Mouse (Mus musculus) heart, embryonic 13.5 days (tissue): Measurements from ENCODE around the gene Smu1. TPM values are rescaled to one million over a fixed set of nuclear protein-coding genes. Genes with fewer than 3 reads are reported as not detected.

Source experiments
- ATAC-seq: fragments of 200-750 bp; cut with Nextera tagmentation; 2 replicates; pipeline ENCODE4 v1.8.0; 2017; ENCODE audit warnings: moderate TSS enrichment; ENCODE audit not compliant: insufficient number of reproducible peaks, low FRiP score, low TSS enrichment; ENCODE audit errors: extremely low read depth
- H3K27ac ChIP-seq: fragments of 300-500 bp; sonication (generic); replicated peaks from 2 replicates; pipeline ENCODE4 v1.5.1; 2015; ENCODE audit warnings: moderate library complexity, mild to moderate bottlenecking, inconsistent platforms
- H3K27me3 ChIP-seq: fragments of 300-500 bp; sonication (generic); replicated peaks from 2 replicates; pipeline ENCODE4 v1.6.1; 2015; ENCODE audit warnings: mild to moderate bottlenecking, inconsistent platforms
- H3K36me3 ChIP-seq: fragments of 300-500 bp; sonication (generic); 2 replicates; pipeline ENCODE4 v1.6.1; 2015; ENCODE audit warnings: mild to moderate bottlenecking, inconsistent platforms
- H3K4me1 ChIP-seq: fragments of 300-500 bp; sonication (generic); 2 replicates; pipeline ENCODE4 v1.6.1; 2015; ENCODE audit warnings: inconsistent platforms
- H3K4me2 ChIP-seq: fragments of 300-500 bp; sonication (generic); 2 replicates; pipeline ENCODE4 v1.6.1; 2015; ENCODE audit warnings: inconsistent platforms, mild to moderate bottlenecking, moderate library complexity
- H3K4me3 ChIP-seq: fragments of 300-500 bp; sonication (generic); 2 replicates; pipeline ENCODE4 v1.5.1; 2015; ENCODE audit warnings: moderate library complexity, mild to moderate bottlenecking, inconsistent platforms
- H3K9ac ChIP-seq: fragments of 300-500 bp; sonication (generic); 2 replicates; pipeline ENCODE4 v1.6.1; 2015; ENCODE audit warnings: inconsistent platforms, mild to moderate bottlenecking, moderate library complexity
- H3K9me3 ChIP-seq: fragments of 300-500 bp; sonication (generic); 2 replicates; pipeline ENCODE4 v1.6.1; 2016; ENCODE audit warnings: inconsistent platforms
- WGBS: fragments of 180-500 bp; shearing (Covaris S2); methylation state at CpG from one replicate; pipeline ENCODE4 v1.1.7; 2015; ENCODE audit warnings: mixed read lengths; 5-methylcytosine and 5-hydroxymethylcytosine counted together
- polyA plus RNA-seq: library from polyadenylated mRNA; unstranded; fragments of >200 nt; fragmentation: Nextera tagmentation; extraction: Ambion mirVana; gene quantifications from 2 replicates; pipeline ENCODE4 v1.2.1, GENCODE M21; 2015

Gene Smu1
- polyA plus RNA-seq, 1 experiment from 2014 or later, result 95.7 TPM

GRCm38 (mm10) chr4:40785620-40786166 is 28.0 kb upstream of the Smu1 start:
- Histone ChIP-seq H3K27me3 (no peaks in the 10 kb centered on the region), H3K4me2 (no peak overlapping the region), H3K36me3 (no peaks in the 10 kb centered on the region), H3K4me1 (peaks cover 21% of the 10 kb centered on the region), H3K9me3 (no peaks in the 10 kb centered on the region), H3K9ac (no peak overlapping the region), H3K4me3 (no peak overlapping the region), H3K27ac (no peak overlapping the region)
- no peak for ATAC-seq
- 67% methylated on average over 9 of the region's 9 CpGs for WGBS

- no peak; the same call in 1 of the 2 replicates for ATAC-seq
- H3K4me1 ChIP-seq, result peaks cover 22% of the 10 kb centered on the region
- no peaks in the 10 kb centered on the region for H3K27me3 ChIP-seq
- no peaks in the 10 kb centered on the region for H3K9me3 ChIP-seq
- H3K4me2 ChIP-seq, result no peak overlapping the region
- H3K36me3 ChIP-seq, result no peaks in the 10 kb centered on the region
- peak overlapping the region; percentile 39; the same call in 1 of the 2 replicates for H3K27ac ChIP-seq
- WGBS, result 57% methylated on average over 10 of the region's 10 CpGs
- no peak overlapping the region for H3K9ac ChIP-seq
- H3K4me3 ChIP-seq, result no peak overlapping the region
Measured at GRCm38 (mm10) chr4:40784556-40785169, 26.9 kb upstream of the Smu1 start.

GRCm38 (mm10) chr4:40783049-40783448 is 25.3 kb upstream of the Smu1 start:
- Histone ChIP-seq H3K4me3 (no peak overlapping the region), H3K27me3 (no peaks in the 10 kb centered on the region), H3K27ac (no peak overlapping the region), H3K36me3 (no peaks in the 10 kb centered on the region), H3K4me1 (peaks cover 22% of the 10 kb centered on the region), H3K9ac (no peak overlapping the region), H3K4me2 (no peak overlapping the region), H3K9me3 (no peaks in the 10 kb centered on the region)
- WGBS, result 92% methylated on average over 4 of the region's 4 CpGs
- ATAC-seq, result no peak

GRCm38 (mm10) chr4:40781797-40782495 is 24.2 kb upstream of the Smu1 start:
- Histone ChIP-seq H3K4me2 (0 out of 2 replicates have a peak overlapping the region, but pooled peaks have one; percentile 5), H3K27me3 (no peaks in the 10 kb centered on the region), H3K9ac (no peak overlapping the region), H3K4me3 (no peak overlapping the region), H3K9me3 (no peaks in the 10 kb centered on the region), H3K36me3 (no peaks in the 10 kb centered on the region), H3K4me1 (peaks cover 22% of the 10 kb centered on the region), H3K27ac (0 out of 2 replicates have a peak overlapping the region, but pooled peaks have one; percentile 3)
- WGBS, result 31% methylated on average over 8 of the region's 8 CpGs
- no peak for ATAC-seq

- ATAC-seq, result no peak
- Histone ChIP-seq H3K36me3 (no peaks in the 10 kb centered on the region), H3K9me3 (no peaks in the 10 kb centered on the region), H3K4me1 (peaks cover 22% of the 10 kb centered on the region), H3K27ac (0 out of 2 replicates have a peak overlapping the region, but pooled peaks have one; percentile 15), H3K4me2 (0 out of 2 replicates have a peak overlapping the region, but pooled peaks have one; percentile 5), H3K4me3 (no peak overlapping the region), H3K27me3 (no peaks in the 10 kb centered on the region), H3K9ac (no peak overlapping the region)
- 18% methylated on average over 3 of the region's 3 CpGs for WGBS
Measured at GRCm38 (mm10) chr4:40781143-40781542, 23.4 kb upstream of the Smu1 start.

- Histone ChIP-seq H3K4me2 (no peak overlapping the region), H3K4me1 (peaks cover 27% of the 10 kb centered on the region), H3K27ac (no peak overlapping the region), H3K36me3 (no peaks in the 10 kb centered on the region), H3K9ac (no peak overlapping the region), H3K4me3 (no peak overlapping the region), H3K27me3 (no peaks in the 10 kb centered on the region), H3K9me3 (no peaks in the 10 kb centered on the region)
- WGBS, result 80% methylated on average over 6 of the region's 6 CpGs
- no peak for ATAC-seq
Measured at GRCm38 (mm10) chr4:40778656-40779055, 20.9 kb upstream of the Smu1 start.

- H3K4me3 ChIP-seq, result no peak overlapping the region
- 36% methylated on average over 2 of the region's 2 CpGs for WGBS
- H3K27ac ChIP-seq, result no peak overlapping the region
- H3K9me3 ChIP-seq, result no peaks in the 10 kb centered on the region
- H3K9ac ChIP-seq, result no peak overlapping the region
- no peak overlapping the region for H3K4me2 ChIP-seq
- ATAC-seq, result no peak
- no peaks in the 10 kb centered on the region for H3K27me3 ChIP-seq
- no peaks in the 10 kb centered on the region for H3K36me3 ChIP-seq
- peaks cover 29% of the 10 kb centered on the region for H3K4me1 ChIP-seq
Measured at GRCm38 (mm10) chr4:40777116-40777515, 19.4 kb upstream of the Smu1 start.

GRCm38 (mm10) chr4:40776416-40776815 is 18.7 kb upstream of the Smu1 start:
- ATAC-seq, result no peak
- Histone ChIP-seq H3K4me2 (no peak overlapping the region), H3K4me3 (no peak overlapping the region), H3K9me3 (no peaks in the 10 kb centered on the region), H3K36me3 (no peaks in the 10 kb centered on the region), H3K27me3 (no peaks in the 10 kb centered on the region), H3K4me1 (peaks cover 22% of the 10 kb centered on the region), H3K27ac (no peak overlapping the region), H3K9ac (no peak overlapping the region)
- WGBS, result 73% methylated on average over 4 of the region's 4 CpGs

- peaks cover 15% of the 10 kb centered on the region for H3K4me1 ChIP-seq
- H3K36me3 ChIP-seq, result no peaks in the 10 kb centered on the region
- ATAC-seq, result peak; percentile 35; the same call in 1 of the 2 replicates
- H3K27ac ChIP-seq, result peak overlapping the region; percentile 24; the same call in 1 of the 2 replicates
- WGBS, result 11% methylated on average over 12 of the region's 12 CpGs
- H3K27me3 ChIP-seq, result no peaks in the 10 kb centered on the region
- peak overlapping the region; percentile 41 for H3K4me3 ChIP-seq
- H3K9me3 ChIP-seq, result no peaks in the 10 kb centered on the region
- peak overlapping the region; percentile 71 for H3K4me2 ChIP-seq
- H3K9ac ChIP-seq, result peak overlapping the region; percentile 70
Measured at GRCm38 (mm10) chr4:40774279-40775259, 16.8 kb upstream of the Smu1 start.

- H3K4me3 ChIP-seq, result no peak overlapping the region
- H3K9ac ChIP-seq, result no peak overlapping the region
- no peaks in the 10 kb centered on the region for H3K9me3 ChIP-seq
- H3K27me3 ChIP-seq, result peaks cover 27% of the 10 kb centered on the region
- H3K4me1 ChIP-seq, result peaks cover 7% of the 10 kb centered on the region
- H3K4me2 ChIP-seq, result no peak overlapping the region
- no peak overlapping the region for H3K27ac ChIP-seq
- 42% methylated on average over 5 of the region's 5 CpGs for WGBS
- no peak for ATAC-seq
- peaks cover 12% of the 10 kb centered on the region for H3K36me3 ChIP-seq
Measured at GRCm38 (mm10) chr4:40759876-40760275, 2.2 kb upstream of the Smu1 start.
